7 mouse cellular contexts compared by ENCODE assay signal in genomic region chr2:145610796-145611705, GRCm38 (mm10).
DNase-seq lines count a peak whose midpoint lies in the region; ATAC-seq lines count a peak whose summit lies in the region.

No protein-coding gene starts in this region.

- H3K4me1 ChIP-seq in midbrain, embryonic 12.5 days = no peaks in the 10 kb centered on the region
- no peaks in the 10 kb centered on the region for H3K4me1 ChIP-seq in midbrain, embryonic 15.5 days

- no peak overlapping the region for H3K9ac ChIP-seq in midbrain, embryonic 12.5 days (replicated peaks)
- no peak overlapping the region for H3K9ac ChIP-seq in midbrain, embryonic 15.5 days

- no peak overlapping the region for H3K27ac ChIP-seq in midbrain, embryonic 12.5 days (replicated peaks)
- no peak overlapping the region for H3K27ac ChIP-seq in midbrain, embryonic 15.5 days

- H3K36me3 ChIP-seq in midbrain, embryonic 12.5 days = no peaks in the 10 kb centered on the region
- no peaks in the 10 kb centered on the region for H3K36me3 ChIP-seq in midbrain, embryonic 15.5 days (replicated peaks)

- 0 out of 2 replicates have a peak, but pooled peaks have one; percentile 38 for ATAC-seq in midbrain, embryonic 12.5 days (ENCODE audit: low FRiP score, low read depth)
- ATAC-seq in midbrain, embryonic 15.5 days (replicated peaks) = no peak

- DNase-seq in adipocyte (ENCODE audit: low spot score) = peak; percentile 62
- DNase-seq in cerebellum, postnatal 25 days = peak; percentile 42 to 62
- DNase-seq in heart, postnatal 4 days = peak; percentile 58
- DNase-seq in liver = peak; percentile 57
- DNase-seq in retina, postnatal 1 day = peak; percentile 57

- no peak overlapping the region for H3K4me2 ChIP-seq in midbrain, embryonic 12.5 days (replicated peaks)
- no peak overlapping the region for H3K4me2 ChIP-seq in midbrain, embryonic 15.5 days

- no peaks in the 10 kb centered on the region for H3K27me3 ChIP-seq in midbrain, embryonic 12.5 days
- H3K27me3 ChIP-seq in midbrain, embryonic 15.5 days (replicated peaks) = no peaks in the 10 kb centered on the region

- no peaks in the 10 kb centered on the region for H3K9me3 ChIP-seq in midbrain, embryonic 12.5 days
- H3K9me3 ChIP-seq in midbrain, embryonic 15.5 days = no peaks in the 10 kb centered on the region

- no peak overlapping the region for H3K4me3 ChIP-seq in midbrain, embryonic 12.5 days
- no peak overlapping the region for H3K4me3 ChIP-seq in midbrain, embryonic 15.5 days

- WGBS in midbrain, embryonic 12.5 days = 40% methylated on average over 15 of the region's 15 CpGs
- WGBS in midbrain, embryonic 15.5 days = 44% methylated on average over 15 of the region's 15 CpGs
